Mouse (Mus musculus): ENCODE data around the gene Nxn.

GRCm38 (mm10) chr11:76224631-76225030, 174.3 kb downstream of the Nxn start:
- TF ChIP-seq GATA1 (IDR thresholded peaks at IDR 0.05; ENCODE audit: low read length) (no peak), TAL1 (IDR thresholded peaks at IDR 0.05; ENCODE audit: low read length) (no peak)
